Mouse (Mus musculus) stomach, postnatal 0 days (tissue): ENCODE measurements around the gene Eml5.

ENCODE experiments used
- CTCF ChIP-seq: IDR thresholded peaks from 2 replicates; pipeline ENCODE4 v1.5.1; 2016; ENCODE audit warnings: antibody characterized with exemption, low read depth, mild to moderate bottlenecking, moderate library complexity
- EP300 ChIP-seq: optimal IDR thresholded peaks from 2 replicates; pipeline ENCODE3; 2016; ENCODE audit warnings: antibody characterized with exemption

- TF ChIP-seq CTCF (no peak), EP300 (peak; percentile 91)
Measured at GRCm38 (mm10) chr12:98920194-98920991, 19.1 kb upstream of the Eml5 start, which contains the start of gene Ttc8.
